Mouse (Mus musculus): ENCODE data around the gene Syngr1. TPM values are rescaled to one million over a fixed set of nuclear protein-coding genes. Genes with fewer than 3 reads are reported as not detected.

The Syngr1 gene
- polyA plus RNA-seq, 1 experiment: 113 TPM

GRCm38 (mm10) chr15:80159286-80159901 is 68.3 kb downstream of the Syngr1 start:
- Histone ChIP-seq H3K9me3 (no peaks in the 10 kb centered on the region), H3K27me3 (replicated peaks) (no peaks in the 10 kb centered on the region), H3K4me3 (replicated peaks) (peak overlapping the region; percentile 12), H3K36me3 (replicated peaks; ENCODE audit: low read length) (peaks cover 92% of the 10 kb centered on the region), H3K4me1 (peaks cover 18% of the 10 kb centered on the region)
- no peak for TF ChIP-seq FLI1 (IDR thresholded peaks at IDR 0.05; ENCODE audit: low read length)
- TF ChIP-seq GATA1 (IDR thresholded peaks at IDR 0.05; ENCODE audit: borderline replicate concordance, low read length): no peak

- Histone ChIP-seq H3K4me3 (replicated peaks) (no peak overlapping the region), H3K36me3 (replicated peaks; ENCODE audit: low read length) (peaks cover 84% of the 10 kb centered on the region), H3K9me3 (no peaks in the 10 kb centered on the region), H3K4me1 (peaks cover 18% of the 10 kb centered on the region), H3K27me3 (replicated peaks) (peaks cover 1% of the 10 kb centered on the region)
- TF ChIP-seq FLI1 (IDR thresholded peaks at IDR 0.05; ENCODE audit: low read length): no peak
- no peak for TF ChIP-seq GATA1 (IDR thresholded peaks at IDR 0.05; ENCODE audit: borderline replicate concordance, low read length)
Observed at GRCm38 (mm10) chr15:80160223-80160622, 69.1 kb downstream of the Syngr1 start.

- H3K4me3 ChIP-seq (replicated peaks): no peak overlapping the region
- H3K4me1 ChIP-seq: peaks cover 18% of the 10 kb centered on the region
- no peak for TF ChIP-seq GATA1 (IDR thresholded peaks at IDR 0.05; ENCODE audit: borderline replicate concordance, low read length)
- H3K9me3 ChIP-seq: no peaks in the 10 kb centered on the region
- H3K27me3 ChIP-seq (replicated peaks): peaks cover 7% of the 10 kb centered on the region
- H3K36me3 ChIP-seq (replicated peaks; ENCODE audit: low read length): peaks cover 79% of the 10 kb centered on the region
Observed at GRCm38 (mm10) chr15:80160726-80161125, 69.6 kb downstream of the Syngr1 start.

- Histone ChIP-seq H3K27me3 (replicated peaks) (peaks cover 7% of the 10 kb centered on the region), H3K9me3 (no peaks in the 10 kb centered on the region), H3K36me3 (replicated peaks; ENCODE audit: low read length) (peaks cover 74% of the 10 kb centered on the region), H3K4me3 (replicated peaks) (no peak overlapping the region), H3K4me1 (peaks cover 18% of the 10 kb centered on the region)
- TF ChIP-seq GATA1 (IDR thresholded peaks at IDR 0.05; ENCODE audit: borderline replicate concordance, low read length): no peak
- TF ChIP-seq FLI1 (IDR thresholded peaks at IDR 0.05; ENCODE audit: low read length): no peak
Observed at GRCm38 (mm10) chr15:80161199-80161598, 70.1 kb downstream of the Syngr1 start.

GRCm38 (mm10) chr15:80162401-80162964 is 71.3 kb downstream of the Syngr1 start:
- H3K4me1 ChIP-seq: peaks cover 18% of the 10 kb centered on the region
- no peak for TF ChIP-seq FLI1 (IDR thresholded peaks at IDR 0.05; ENCODE audit: low read length)
- TF ChIP-seq GATA1 (IDR thresholded peaks at IDR 0.05; ENCODE audit: borderline replicate concordance, low read length): no peak
- H3K4me3 ChIP-seq (replicated peaks): no peak overlapping the region
- peaks cover 18% of the 10 kb centered on the region for H3K27me3 ChIP-seq (replicated peaks)
- no peaks in the 10 kb centered on the region for H3K9me3 ChIP-seq
- peaks cover 61% of the 10 kb centered on the region for H3K36me3 ChIP-seq (replicated peaks; ENCODE audit: low read length)

GRCm38 (mm10) chr15:80163274-80163673 is 72.1 kb downstream of the Syngr1 start:
- Histone ChIP-seq H3K27me3 (replicated peaks) (peaks cover 26% of the 10 kb centered on the region), H3K36me3 (replicated peaks; ENCODE audit: low read length) (peaks cover 53% of the 10 kb centered on the region), H3K9me3 (no peaks in the 10 kb centered on the region), H3K4me3 (replicated peaks) (no peak overlapping the region), H3K4me1 (peaks cover 18% of the 10 kb centered on the region)
- TF ChIP-seq GATA1 (IDR thresholded peaks at IDR 0.05; ENCODE audit: borderline replicate concordance, low read length): no peak
- TF ChIP-seq FLI1 (IDR thresholded peaks at IDR 0.05; ENCODE audit: low read length): no peak

GRCm38 (mm10) chr15:80163716-80164115 is 72.6 kb downstream of the Syngr1 start:
- peaks cover 49% of the 10 kb centered on the region for H3K36me3 ChIP-seq (replicated peaks; ENCODE audit: low read length)

GRCm38 (mm10) chr15:80165396-80165795 is 74.3 kb downstream of the Syngr1 start:
- H3K4me1 ChIP-seq: no peaks in the 10 kb centered on the region
- TF ChIP-seq FLI1 (IDR thresholded peaks at IDR 0.05; ENCODE audit: low read length) (no peak), GATA1 (IDR thresholded peaks at IDR 0.05; ENCODE audit: borderline replicate concordance, low read length) (no peak)

More at GRCm38 (mm10) chr15:80163716-80164115, 72.6 kb downstream of the Syngr1 start:
- Histone ChIP-seq H3K4me3 (replicated peaks) (no peak overlapping the region), H3K27me3 (replicated peaks) (peaks cover 29% of the 10 kb centered on the region), H3K9me3 (no peaks in the 10 kb centered on the region), H3K4me1 (peaks cover 13% of the 10 kb centered on the region)
- TF ChIP-seq GATA1 (IDR thresholded peaks at IDR 0.05; ENCODE audit: borderline replicate concordance, low read length): no peak
- TF ChIP-seq FLI1 (IDR thresholded peaks at IDR 0.05; ENCODE audit: low read length): no peak

More at GRCm38 (mm10) chr15:80165396-80165795, 74.3 kb downstream of the Syngr1 start:
- Histone ChIP-seq H3K27me3 (replicated peaks) (peaks cover 44% of the 10 kb centered on the region), H3K9me3 (no peaks in the 10 kb centered on the region), H3K4me3 (replicated peaks) (no peak overlapping the region), H3K36me3 (replicated peaks; ENCODE audit: low read length) (peaks cover 32% of the 10 kb centered on the region)

Other genes starting within 250 kb of the Syngr1 start
- gene Apobec3, start 199.7 kb upstream of the Syngr1 start, polyA plus RNA-seq (2012; ENCODE audit: insufficient read depth, low replicate concordance): 0.81 and 1.1 TPM in 2 replicates
- 2.2 and 5.7 TPM in 2 replicates for gene Cbx7, start 120.2 kb upstream of the Syngr1 start, polyA plus RNA-seq (2012; ENCODE audit: insufficient read depth, low replicate concordance)
- 107 and 125 TPM in 2 replicates for gene Pdgfb, start 76.4 kb upstream of the Syngr1 start, polyA plus RNA-seq (2012; ENCODE audit: insufficient read depth, low replicate concordance)
- gene Rpl3, start 534 bp downstream of the Syngr1 start, polyA plus RNA-seq (2012; ENCODE audit: insufficient read depth, low replicate concordance): 145 and 190 TPM in 2 replicates
- gene Tab1, start 41.8 kb downstream of the Syngr1 start, polyA plus RNA-seq (2012; ENCODE audit: insufficient read depth, low replicate concordance): 9.9 and 10.9 TPM in 2 replicates
- gene Mgat3, start 82.4 kb downstream of the Syngr1 start, polyA plus RNA-seq (2012; ENCODE audit: insufficient read depth, low replicate concordance): not detected in 2 replicates
- 13.5 and 36.4 TPM in 2 replicates for gene Mief1, start 142.7 kb downstream of the Syngr1 start, polyA plus RNA-seq (2012; ENCODE audit: insufficient read depth, low replicate concordance)
- gene AC140267.1, start 144.5 kb downstream of the Syngr1 start, polyA plus RNA-seq (2012; ENCODE audit: insufficient read depth, low replicate concordance): 6.2 TPM in 1 of 2 replicates, not detected in the other
- 278 and 483 TPM in 2 replicates for gene Atf4, start 163.8 kb downstream of the Syngr1 start, polyA plus RNA-seq (2012; ENCODE audit: insufficient read depth, low replicate concordance)
- gene Rps19bp1, start 173.0 kb downstream of the Syngr1 start, polyA plus RNA-seq (2012; ENCODE audit: insufficient read depth, low replicate concordance): 19.7 and 57.2 TPM in 2 replicates
- gene Cacna1i, start 195.9 kb downstream of the Syngr1 start, polyA plus RNA-seq (2012; ENCODE audit: insufficient read depth, low replicate concordance): not detected in 2 replicates

All from megakaryocyte, embryonic 14.5 days (primary cell).